Mouse (Mus musculus): Measurements from ENCODE around the gene Trim29. TPM values are rescaled to one million over a fixed set of nuclear protein-coding genes. Genes with fewer than 3 reads are reported as not detected.

Gene Trim29
- polyA plus RNA-seq (2016; fragmentation: Nextera tagmentation; extraction: Ambion mirVana) = 1.7 and 2.4 TPM in 2 replicates

- WGBS = 46% methylated on average over 12 of the region's 12 CpGs
Measured at GRCm38 (mm10) chr9:43310538-43310937, at the start of gene Trim29. TSS of gene Trim29 (plus strand) at chr9:43310848.

GRCm38 (mm10) chr9:43261124-43261907, 49.3 kb upstream of the Trim29 start:
- Histone ChIP-seq H3K27ac (no peak overlapping the region), H3K9ac (no peak overlapping the region)
- WGBS = 42% methylated on average over 4 of the region's 4 CpGs

More at GRCm38 (mm10) chr9:43310538-43310937, at the start of gene Trim29:
- no peaks in the 10 kb centered on the region for H3K27me3 ChIP-seq (replicated peaks)
- no peak within 1 kb of the TSS for H3K27ac ChIP-seq
- ATAC-seq (ENCODE audit: low FRiP score, low read depth) = no peak
- no peaks in the 10 kb centered on the region for H3K9me3 ChIP-seq
- H3K4me2 ChIP-seq (replicated peaks) = no peak within 1 kb of the TSS
- H3K4me1 ChIP-seq = no peaks in the 10 kb centered on the region
- H3K36me3 ChIP-seq = no peaks in the 10 kb centered on the region
- H3K9ac ChIP-seq = no peak within 1 kb of the TSS
- no peak within 1 kb of the TSS for H3K4me3 ChIP-seq

GRCm38 (mm10) chr9:43261941-43262340, 48.7 kb upstream of the Trim29 start:
- H3K36me3 ChIP-seq = no peaks in the 10 kb centered on the region
- WGBS = 30% methylated on average over 2 of the region's 2 CpGs
- H3K27ac ChIP-seq = no peak overlapping the region
- no peak overlapping the region for H3K4me3 ChIP-seq
- no peaks in the 10 kb centered on the region for H3K27me3 ChIP-seq (replicated peaks)
- H3K9me3 ChIP-seq = no peaks in the 10 kb centered on the region
- H3K9ac ChIP-seq = no peak overlapping the region
- peaks cover 10% of the 10 kb centered on the region for H3K4me1 ChIP-seq
- H3K4me2 ChIP-seq (replicated peaks) = no peak overlapping the region
- no peak for ATAC-seq (ENCODE audit: low FRiP score, low read depth)

More at GRCm38 (mm10) chr9:43261124-43261907, 49.3 kb upstream of the Trim29 start:
- H3K36me3 ChIP-seq = no peaks in the 10 kb centered on the region
- no peak overlapping the region for H3K4me2 ChIP-seq (replicated peaks)
- H3K27me3 ChIP-seq (replicated peaks) = no peaks in the 10 kb centered on the region
- H3K4me1 ChIP-seq = peaks cover 10% of the 10 kb centered on the region
- H3K4me3 ChIP-seq = no peak overlapping the region
- ATAC-seq (ENCODE audit: low FRiP score, low read depth) = no peak
- no peaks in the 10 kb centered on the region for H3K9me3 ChIP-seq

GRCm38 (mm10) chr9:43262390-43262789, 48.3 kb upstream of the Trim29 start:
- no peak for ATAC-seq (ENCODE audit: low FRiP score, low read depth)
- H3K4me2 ChIP-seq (replicated peaks) = no peak overlapping the region
- H3K9ac ChIP-seq = no peak overlapping the region
- 67% methylated on average over 4 of the region's 4 CpGs for WGBS
- no peaks in the 10 kb centered on the region for H3K9me3 ChIP-seq
- no peak overlapping the region for H3K4me3 ChIP-seq
- H3K36me3 ChIP-seq = no peaks in the 10 kb centered on the region
- no peak overlapping the region for H3K27ac ChIP-seq
- H3K27me3 ChIP-seq (replicated peaks) = no peaks in the 10 kb centered on the region
- H3K4me1 ChIP-seq = peaks cover 10% of the 10 kb centered on the region

- H3K4me2 ChIP-seq (replicated peaks) = no peak overlapping the region
- H3K4me3 ChIP-seq = no peak overlapping the region
- no peak overlapping the region for H3K9ac ChIP-seq
- WGBS = 73% methylated on average over 9 of the region's 9 CpGs
- no peak overlapping the region for H3K27ac ChIP-seq
- H3K27me3 ChIP-seq (replicated peaks) = no peaks in the 10 kb centered on the region
- no peaks in the 10 kb centered on the region for H3K9me3 ChIP-seq
- H3K4me1 ChIP-seq = peaks cover 10% of the 10 kb centered on the region
- no peak for ATAC-seq (ENCODE audit: low FRiP score, low read depth)
- no peaks in the 10 kb centered on the region for H3K36me3 ChIP-seq
Measured at GRCm38 (mm10) chr9:43262811-43263550, 47.7 kb upstream of the Trim29 start.

GRCm38 (mm10) chr9:43263946-43264451, 46.6 kb upstream of the Trim29 start:
- H3K27me3 ChIP-seq (replicated peaks) = peaks cover under 1% of the 10 kb centered on the region; the same call in 1 of the 2 replicates
- H3K4me2 ChIP-seq (replicated peaks) = no peak overlapping the region
- H3K9me3 ChIP-seq = no peaks in the 10 kb centered on the region
- H3K9ac ChIP-seq = no peak overlapping the region
- peaks cover 10% of the 10 kb centered on the region for H3K4me1 ChIP-seq
- no peak for ATAC-seq (ENCODE audit: low FRiP score, low read depth)
- H3K4me3 ChIP-seq = no peak overlapping the region
- 6% methylated on average over 11 of the region's 11 CpGs for WGBS
- H3K36me3 ChIP-seq = no peaks in the 10 kb centered on the region
- H3K27ac ChIP-seq = no peak overlapping the region

GRCm38 (mm10) chr9:43265194-43265593, 45.5 kb upstream of the Trim29 start:
- H3K4me2 ChIP-seq (replicated peaks) = no peak overlapping the region
- 52% methylated on average over 9 of the region's 9 CpGs for WGBS

GRCm38 (mm10) chr9:43267357-43267756, 43.3 kb upstream of the Trim29 start:
- H3K27ac ChIP-seq = no peak overlapping the region
- no peak overlapping the region for H3K4me2 ChIP-seq (replicated peaks)
- H3K4me1 ChIP-seq = peaks cover 24% of the 10 kb centered on the region
- WGBS = 77% methylated on average over 8 of the region's 8 CpGs
- no peaks in the 10 kb centered on the region for H3K9me3 ChIP-seq
- no peak for ATAC-seq (ENCODE audit: low FRiP score, low read depth)
- no peaks in the 10 kb centered on the region for H3K36me3 ChIP-seq
- peaks cover 34% of the 10 kb centered on the region for H3K27me3 ChIP-seq (replicated peaks)
- H3K4me3 ChIP-seq = no peak overlapping the region
- no peak overlapping the region for H3K9ac ChIP-seq

More at GRCm38 (mm10) chr9:43265194-43265593, 45.5 kb upstream of the Trim29 start:
- Histone ChIP-seq H3K36me3 (no peaks in the 10 kb centered on the region), H3K27ac (no peak overlapping the region), H3K9me3 (no peaks in the 10 kb centered on the region), H3K4me3 (no peak overlapping the region), H3K4me1 (peaks cover 16% of the 10 kb centered on the region), H3K27me3 (replicated peaks) (peaks cover 12% of the 10 kb centered on the region), H3K9ac (no peak overlapping the region)
- ATAC-seq (ENCODE audit: low FRiP score, low read depth) = no peak

- peaks cover 16% of the 10 kb centered on the region for H3K4me1 ChIP-seq
- no peak overlapping the region for H3K9ac ChIP-seq
- 5% methylated on average over 8 of the region's 8 CpGs for WGBS
- H3K36me3 ChIP-seq = no peaks in the 10 kb centered on the region
- H3K4me2 ChIP-seq (replicated peaks) = no peak overlapping the region
- H3K4me3 ChIP-seq = no peak overlapping the region
- H3K27ac ChIP-seq = no peak overlapping the region
- no peaks in the 10 kb centered on the region for H3K9me3 ChIP-seq
- H3K27me3 ChIP-seq (replicated peaks) = peaks cover 42% of the 10 kb centered on the region
- no peak for ATAC-seq (ENCODE audit: low FRiP score, low read depth)
Measured at GRCm38 (mm10) chr9:43269166-43269565, 41.5 kb upstream of the Trim29 start.

GRCm38 (mm10) chr9:43270723-43271252, 39.9 kb upstream of the Trim29 start:
- Histone ChIP-seq H3K27ac (no peak overlapping the region), H3K4me1 (peaks cover 14% of the 10 kb centered on the region; the same call in 1 of the 2 replicates), H3K27me3 (replicated peaks) (peaks cover 45% of the 10 kb centered on the region), H3K4me2 (replicated peaks) (peak overlapping the region; percentile 45), H3K9me3 (no peaks in the 10 kb centered on the region), H3K36me3 (no peaks in the 10 kb centered on the region), H3K9ac (no peak overlapping the region), H3K4me3 (no peak overlapping the region)
- no peak for ATAC-seq (ENCODE audit: low FRiP score, low read depth)
- 2% methylated on average over 17 of the region's 17 CpGs for WGBS

- 36% methylated on average over 14 of the region's 14 CpGs for WGBS
- Histone ChIP-seq H3K4me2 (replicated peaks) (no peak overlapping the region), H3K9me3 (no peaks in the 10 kb centered on the region), H3K36me3 (no peaks in the 10 kb centered on the region), H3K27ac (no peak overlapping the region), H3K9ac (no peak overlapping the region), H3K27me3 (replicated peaks) (peaks cover 45% of the 10 kb centered on the region), H3K4me1 (peaks cover 14% of the 10 kb centered on the region; the same call in 1 of the 2 replicates), H3K4me3 (no peak overlapping the region)
- no peak for ATAC-seq (ENCODE audit: low FRiP score, low read depth)
Measured at GRCm38 (mm10) chr9:43271761-43272518, 38.7 kb upstream of the Trim29 start.
